Mouse (Mus musculus) hindbrain, embryonic 14.5 days (tissue): Measurements from ENCODE around the gene Olfr693. TPM values are rescaled to one million over a fixed set of nuclear protein-coding genes. Genes with fewer than 3 reads are reported as not detected.

Experiments
- ATAC-seq: fragments of 200-750 bp; cut with Nextera tagmentation; 2 replicates; pipeline ENCODE4 v1.8.0; 2017; ENCODE audit warnings: moderate number of reproducible peaks, mild to moderate bottlenecking, moderate TSS enrichment, moderate library complexity; ENCODE audit not compliant: low FRiP score
- DNase-seq: peaks from one replicate; pipeline ENCODE4 v3.0.0-alpha.2; 2015; ENCODE audit warnings: low spot score
- H3K27ac ChIP-seq: fragments of 300-500 bp; sonication (generic); 2 replicates; pipeline ENCODE4 v1.5.1; 2014; ENCODE audit warnings: mild to moderate bottlenecking, moderate library complexity
- H3K27me3 ChIP-seq: fragments of 300-500 bp; sonication (generic); 2 replicates; pipeline ENCODE4 v1.6.1; 2014; ENCODE audit warnings: mild to moderate bottlenecking, low read length, mixed read lengths; ENCODE audit not compliant: control insufficient read depth, insufficient read depth
- H3K36me3 ChIP-seq: fragments of 300-500 bp; sonication (generic); replicated peaks from 2 replicates; pipeline ENCODE4 v1.6.1; 2014; ENCODE audit not compliant: control insufficient read depth, insufficient read depth
- H3K4me1 ChIP-seq: fragments of 300-500 bp; sonication (generic); replicated peaks from 2 replicates; pipeline ENCODE4 v1.6.1; 2014; ENCODE audit warnings: antibody characterized with exemption, low read length, mixed read lengths; ENCODE audit not compliant: control insufficient read depth, insufficient read depth
- H3K4me2 ChIP-seq: fragments of 300-500 bp; sonication (generic); replicated peaks from 2 replicates; pipeline ENCODE4 v1.6.1; 2014; ENCODE audit warnings: mild to moderate bottlenecking, moderate library complexity
- H3K4me3 ChIP-seq: fragments of 300-500 bp; sonication (generic); replicated peaks from 2 replicates; pipeline ENCODE4 v1.5.1; 2014; ENCODE audit warnings: mild to moderate bottlenecking, low read length
- H3K9ac ChIP-seq: fragments of 300-500 bp; sonication (generic); 2 replicates; pipeline ENCODE4 v1.6.1; 2014
- H3K9me3 ChIP-seq: fragments of 300-500 bp; sonication (generic); 2 replicates; pipeline ENCODE4 v1.6.1; 2016; ENCODE audit warnings: low read length; ENCODE audit not compliant: control insufficient read depth
- WGBS: fragments of 180-500 bp; shearing (Covaris S2); extraction: QIAGEN DNeasy Blood & Tissue Kit; methylation state at CpG from one replicate; pipeline ENCODE4 v1.1.7; 2014; 5-methylcytosine and 5-hydroxymethylcytosine counted together
- polyA plus RNA-seq: library from polyadenylated mRNA; unstranded; fragments of >200 nt; fragmentation: Nextera tagmentation; extraction: Ambion mirVana; gene quantifications from 2 replicates; pipeline ENCODE4 v1.2.1, GENCODE M21; 2014

Gene Olfr693
- polyA plus RNA-seq, 1 experiment from 2014 or later: not detected

DNA sequence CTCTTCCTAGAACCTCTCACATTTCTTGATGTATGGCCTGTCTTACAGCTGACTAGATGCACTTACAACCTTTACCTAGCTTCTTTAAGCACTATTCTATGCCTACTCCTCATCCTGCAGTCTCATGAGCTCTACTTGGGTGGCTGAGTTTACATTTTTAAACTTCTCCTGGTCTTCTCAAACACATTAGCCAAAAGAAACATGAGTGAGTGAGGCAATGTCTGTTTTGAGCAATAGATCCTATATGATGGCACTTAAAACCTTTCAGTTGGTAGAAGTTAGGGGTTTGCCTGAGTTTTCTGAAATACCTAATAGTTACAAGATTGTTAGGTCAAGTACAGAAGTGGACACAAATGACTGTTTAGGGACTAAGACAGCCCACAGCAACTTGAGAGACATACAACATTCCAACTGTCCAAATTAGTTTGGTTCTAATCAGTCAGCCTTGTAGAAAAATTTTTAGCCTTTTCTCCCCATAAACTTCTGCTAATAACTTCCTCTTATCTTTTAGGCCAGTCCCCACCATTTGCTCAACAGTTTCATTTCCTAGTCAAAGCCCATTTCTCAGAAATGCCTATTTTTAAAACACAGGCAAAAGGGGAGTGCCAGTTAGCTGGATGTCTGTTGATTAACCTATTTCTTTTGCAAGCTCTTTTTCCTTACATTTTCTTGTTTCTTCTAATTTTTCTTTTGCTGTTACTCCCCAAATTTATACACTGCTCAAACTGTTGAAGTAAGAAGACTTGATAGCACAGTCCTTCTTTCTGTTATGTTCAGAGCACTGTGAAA lies 28.6 kb downstream of the Olfr693 start:
- DNase-seq (no peak), ATAC-seq (no peak)
- Histone ChIP-seq H3K4me1 (no peaks in the 10 kb centered on the region), H3K27ac (no peak overlapping the region), H3K27me3 (no peaks in the 10 kb centered on the region), H3K9ac (no peak overlapping the region), H3K9me3 (no peaks in the 10 kb centered on the region), H3K36me3 (no peaks in the 10 kb centered on the region), H3K4me3 (no peak overlapping the region), H3K4me2 (no peak overlapping the region)

DNA sequence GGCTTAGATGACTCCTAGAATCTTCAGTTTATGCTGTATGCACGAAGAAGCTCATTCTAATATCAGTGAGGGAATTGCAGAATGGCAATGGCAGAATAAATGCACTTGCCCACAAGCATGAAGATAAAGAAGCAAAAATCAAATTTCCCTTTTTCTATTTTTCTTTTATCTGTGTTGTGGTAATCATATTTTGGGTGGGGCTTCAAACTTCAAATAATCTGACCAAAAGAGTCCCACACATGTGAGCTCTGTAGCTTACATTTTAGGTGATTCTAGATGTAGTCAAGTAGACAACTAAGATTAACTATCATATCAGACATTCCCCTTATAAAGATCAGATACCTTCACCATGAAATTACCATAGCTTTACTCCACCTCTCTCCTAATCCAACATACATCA lies 30.6 kb downstream of the Olfr693 start:
- Histone ChIP-seq H3K27me3 (no peaks in the 10 kb centered on the region), H3K4me2 (no peak overlapping the region), H3K4me1 (no peaks in the 10 kb centered on the region), H3K9ac (no peak overlapping the region), H3K36me3 (no peaks in the 10 kb centered on the region), H3K9me3 (no peaks in the 10 kb centered on the region), H3K27ac (no peak overlapping the region), H3K4me3 (no peak overlapping the region)
- no peak for ATAC-seq
- no peak for DNase-seq
- WGBS: 64% methylated on average over 1 of the region's 1 CpGs

DNA sequence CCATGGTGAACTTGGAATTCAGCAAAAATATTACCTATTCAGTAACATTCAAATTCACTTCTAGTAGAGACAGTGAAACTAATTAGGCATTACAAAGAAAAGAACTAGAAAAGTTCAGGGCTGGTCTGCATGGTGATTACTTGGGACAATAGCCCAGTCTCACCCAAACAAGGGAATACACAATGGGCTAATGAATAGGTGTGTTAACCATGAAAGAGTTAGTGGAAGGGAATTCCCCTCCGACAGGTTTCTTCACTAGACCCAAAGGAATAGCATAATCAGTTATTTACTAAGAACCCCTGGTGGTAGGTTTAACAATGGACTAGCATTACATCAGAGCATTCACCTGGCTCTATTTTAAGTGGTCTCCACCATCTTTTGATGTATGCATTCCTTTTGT lies 35.1 kb downstream of the Olfr693 start:
- DNase-seq: no peak
- Histone ChIP-seq H3K9ac (no peak overlapping the region), H3K4me1 (no peaks in the 10 kb centered on the region), H3K36me3 (no peaks in the 10 kb centered on the region), H3K27ac (no peak overlapping the region), H3K4me3 (no peak overlapping the region), H3K9me3 (no peaks in the 10 kb centered on the region), H3K4me2 (no peak overlapping the region), H3K27me3 (no peaks in the 10 kb centered on the region)
- no peak for ATAC-seq
- WGBS: 66% methylated on average over 1 of the region's 1 CpGs

DNA sequence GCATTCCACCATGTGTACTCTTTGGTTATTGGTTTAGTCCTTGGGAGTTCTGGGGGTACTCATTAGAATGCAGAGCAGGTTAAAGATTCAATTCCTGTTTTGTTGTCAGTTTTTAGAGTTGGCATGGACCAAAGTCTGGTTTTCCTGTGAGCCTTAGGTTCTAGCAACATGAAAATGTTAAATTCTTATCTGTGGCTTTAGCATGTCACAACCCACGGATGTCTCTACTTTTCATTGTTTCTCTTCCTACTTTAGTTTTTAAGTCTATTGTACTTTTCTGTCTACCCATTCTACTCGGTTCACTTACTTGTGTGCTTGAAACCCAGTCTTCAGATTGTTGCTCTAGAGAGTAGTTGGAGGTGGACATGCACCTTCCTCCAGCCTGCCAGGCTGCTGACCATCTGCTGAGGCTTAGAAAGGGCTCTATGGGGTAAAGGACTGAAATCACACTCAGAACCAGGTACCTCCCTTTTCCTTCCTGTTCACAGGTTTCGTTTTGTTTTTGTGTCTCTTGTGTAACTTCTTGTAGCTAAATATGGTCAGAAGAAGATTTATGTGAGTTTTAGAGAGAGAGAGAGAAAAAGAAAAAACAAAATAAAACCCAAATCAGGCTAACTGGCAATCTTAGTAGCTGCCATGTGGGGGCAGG lies 36.0 kb downstream of the Olfr693 start:
- no peaks in the 10 kb centered on the region for H3K27me3 ChIP-seq
- DNase-seq: no peak
- no peak overlapping the region for H3K27ac ChIP-seq
- H3K4me1 ChIP-seq: no peaks in the 10 kb centered on the region
- no peaks in the 10 kb centered on the region for H3K9me3 ChIP-seq
- no peaks in the 10 kb centered on the region for H3K36me3 ChIP-seq
- no peak overlapping the region for H3K9ac ChIP-seq
- H3K4me3 ChIP-seq: no peak overlapping the region
- WGBS: 76% methylated on average over 3 of the region's 3 CpGs
- no peak overlapping the region for H3K4me2 ChIP-seq
- no peak for ATAC-seq

DNA sequence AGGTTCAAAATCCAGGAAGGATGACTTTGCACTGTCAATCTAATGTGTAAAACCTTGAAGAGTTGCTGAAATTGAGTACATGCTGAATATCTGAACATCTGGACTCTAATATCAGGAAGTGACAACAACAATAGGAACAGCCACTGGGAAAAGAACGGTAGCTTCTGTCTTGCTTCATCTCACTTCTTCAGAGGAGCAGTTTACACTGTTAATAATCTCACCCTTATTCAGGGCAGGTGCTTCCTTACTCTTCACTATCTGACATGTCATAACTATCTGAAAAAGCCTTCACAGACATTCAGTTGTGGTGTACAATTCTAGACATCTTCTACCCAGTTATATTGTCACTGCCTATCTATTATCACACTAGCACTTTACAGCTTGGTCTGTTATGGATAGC lies 39.5 kb downstream of the Olfr693 start:
- 97% methylated on average over 1 of the region's 1 CpGs for WGBS
- ATAC-seq: no peak

DNA sequence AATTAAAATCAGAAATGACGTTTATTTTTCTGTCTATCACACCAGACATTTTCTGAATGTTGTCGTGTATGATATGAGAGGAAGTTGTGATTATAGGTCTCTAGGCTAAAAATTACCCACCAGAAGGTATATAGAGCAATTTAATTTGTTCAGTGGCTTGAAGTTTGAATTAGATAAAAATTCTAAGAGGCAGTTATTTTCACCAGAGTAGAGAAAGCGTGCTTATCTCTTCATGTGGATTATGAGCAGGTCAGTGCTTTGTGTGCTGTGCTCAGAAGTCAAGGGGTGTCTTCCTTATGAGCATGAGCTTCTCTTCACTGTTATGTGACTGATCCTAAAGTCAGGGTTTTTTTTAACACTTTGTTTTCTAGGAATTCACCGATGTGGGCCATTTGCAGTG lies 44.8 kb downstream of the Olfr693 start:
- WGBS: 90% methylated on average over 4 of the region's 4 CpGs

More for the DNA sequence above, 39.5 kb downstream of the Olfr693 start:
- no peak for DNase-seq
- H3K27me3 ChIP-seq: no peaks in the 10 kb centered on the region
- H3K27ac ChIP-seq: no peak overlapping the region
- no peaks in the 10 kb centered on the region for H3K9me3 ChIP-seq
- no peak overlapping the region for H3K9ac ChIP-seq
- no peak overlapping the region for H3K4me3 ChIP-seq
- no peaks in the 10 kb centered on the region for H3K36me3 ChIP-seq
- no peak overlapping the region for H3K4me2 ChIP-seq
- no peaks in the 10 kb centered on the region for H3K4me1 ChIP-seq

More for the DNA sequence above, 44.8 kb downstream of the Olfr693 start:
- no peak overlapping the region for H3K27ac ChIP-seq
- no peaks in the 10 kb centered on the region for H3K4me1 ChIP-seq
- no peak for ATAC-seq
- no peak overlapping the region for H3K9ac ChIP-seq
- no peak for DNase-seq
- H3K4me3 ChIP-seq: no peak overlapping the region
- H3K27me3 ChIP-seq: no peaks in the 10 kb centered on the region
- no peaks in the 10 kb centered on the region for H3K36me3 ChIP-seq
- H3K4me2 ChIP-seq: no peak overlapping the region
- no peaks in the 10 kb centered on the region for H3K9me3 ChIP-seq

Other genes with a start within 250 kb of the Olfr693 start
- gene Olfr694, start 11.2 kb upstream of the Olfr693 start, polyA plus RNA-seq: not detected in 2 replicates
- gene Olfr695, start 35.8 kb upstream of the Olfr693 start, polyA plus RNA-seq: not detected in 2 replicates
- not detected in 2 replicates for gene Olfr697, start 61.9 kb upstream of the Olfr693 start, polyA plus RNA-seq
- gene Olfr698, start 74.8 kb upstream of the Olfr693 start, polyA plus RNA-seq: not detected in 2 replicates
- not detected in 2 replicates for gene Olfr699, start 112.6 kb upstream of the Olfr693 start, polyA plus RNA-seq
- gene Olfr700, start 128.2 kb upstream of the Olfr693 start, polyA plus RNA-seq: not detected in 2 replicates
- not detected in 2 replicates for gene Olfr701, start 133.5 kb upstream of the Olfr693 start, polyA plus RNA-seq
- not detected in 2 replicates for gene Olfr702, start 153.3 kb upstream of the Olfr693 start, polyA plus RNA-seq
- not detected in 2 replicates for gene Olfr703, start 162.8 kb upstream of the Olfr693 start, polyA plus RNA-seq
- not detected in 2 replicates for gene Olfr704, start 182.6 kb upstream of the Olfr693 start, polyA plus RNA-seq
- gene Olfr705, start 196.3 kb upstream of the Olfr693 start, polyA plus RNA-seq: not detected in 2 replicates
- gene Olfr706, start 207.6 kb upstream of the Olfr693 start, polyA plus RNA-seq: not detected in 2 replicates
- gene Olfr707, start 220.7 kb upstream of the Olfr693 start, polyA plus RNA-seq: not detected in 2 replicates
- not detected in 2 replicates for gene Olfr1532-ps1, start 227.4 kb upstream of the Olfr693 start, polyA plus RNA-seq